17 mouse cellular contexts compared by ENCODE assay signal in genomic region chr2:24184092-24184491, GRCm38 (mm10). TPM values are rescaled to one million over a fixed set of nuclear protein-coding genes. Genes with fewer than 3 reads are reported as not detected.
"Had no signal": no experiment of that assay in that cellular context is flagged by ENCODE, and none has a peak within 500 bp of the region (broad histone marks: within the 10 kb centered on the region; RNA-seq: fewer than 3 reads in every experiment).

No protein-coding gene starts in this region.

RNA-seq across cellular contexts. Expression of gene Il1f9, which starts 2.2 kb away (rescaled TPM):
- polyA plus RNA-seq: lung, embryonic 14.5 days; lung, embryonic 16.5 days; midbrain, embryonic 10.5 days; midbrain, embryonic 12.5 days; midbrain, embryonic 14.5 days; midbrain, embryonic 16.5 days; myocyte; neural tube, embryonic 11.5 days; neural tube, embryonic 13.5 days; neural tube, embryonic 15.5 days; testis, adult 2 months; urinary bladder, adult 2 months had no signal

RNA-seq across cellular contexts. Expression of gene Il1f6, which starts 31.1 kb away (rescaled TPM):
- total RNA-seq: megakaryocyte, adult 5-6 weeks; megakaryocyte-erythroid progenitor cell, adult 5-6 weeks had no signal
- polyA plus RNA-seq: lung, embryonic 14.5 days; lung, embryonic 16.5 days; midbrain, embryonic 10.5 days; midbrain, embryonic 12.5 days; midbrain, embryonic 14.5 days; midbrain, embryonic 16.5 days; myocyte; neural tube, embryonic 11.5 days; neural tube, embryonic 13.5 days; neural tube, embryonic 15.5 days; spleen, adult 2 months; stomach, embryonic 15.5 days; testis, adult 2 months; urinary bladder, adult 2 months had no signal

RNA-seq across cellular contexts. Expression of gene Il1f8, which starts 31.1 kb away (rescaled TPM):
- total RNA-seq: megakaryocyte, adult 5-6 weeks; megakaryocyte-erythroid progenitor cell, adult 5-6 weeks had no signal
- polyA plus RNA-seq: lung, embryonic 14.5 days; lung, embryonic 16.5 days; midbrain, embryonic 10.5 days; midbrain, embryonic 12.5 days; midbrain, embryonic 14.5 days; midbrain, embryonic 16.5 days; myocyte; neural tube, embryonic 11.5 days; neural tube, embryonic 13.5 days; neural tube, embryonic 15.5 days; spleen, adult 2 months; stomach, embryonic 15.5 days; testis, adult 2 months; thymus, adult 2 months; urinary bladder, adult 2 months had no signal
